ENCODE assay signal across 30 mouse cellular contexts in the genomic region with DNA sequence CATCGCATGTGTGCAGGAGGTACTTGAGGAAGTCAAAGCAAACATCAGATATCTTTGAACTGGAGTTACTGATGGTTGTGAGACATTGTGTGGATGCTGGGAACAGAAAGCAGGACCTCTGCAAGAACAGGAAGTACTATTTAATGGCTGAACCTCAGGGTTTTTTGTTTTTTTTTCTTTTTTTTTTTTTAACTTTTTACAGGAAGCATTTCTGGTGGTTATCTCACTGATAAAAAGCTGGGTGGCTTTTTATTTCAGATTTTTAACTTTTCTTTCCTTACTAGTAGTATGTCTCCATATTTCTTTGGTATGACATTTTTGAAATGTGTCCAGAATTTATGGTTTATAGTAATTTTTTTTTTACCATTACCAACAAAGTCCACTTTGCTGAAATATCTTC.
"Had no signal": no experiment of that assay in that cellular context is flagged by ENCODE, and none has a peak within 500 bp of the region (broad histone marks: within the 10 kb centered on the region; RNA-seq: fewer than 3 reads in every experiment).

No protein-coding gene starts in this region.

- H3K4me3 ChIP-seq: heart, embryonic 12.5 days; heart, embryonic 13.5 days; heart, embryonic 15.5 days; hindbrain, embryonic 10.5 days; hindbrain, embryonic 12.5 days; hindbrain, embryonic 13.5 days; hindbrain, embryonic 15.5 days; intestine, embryonic 15.5 days; kidney, embryonic 15.5 days; layer of hippocampus, adult 2 months; left cerebral cortex, adult 2 months had no signal

- H3K9ac ChIP-seq: heart, embryonic 12.5 days; heart, embryonic 13.5 days; heart, embryonic 15.5 days; hindbrain, embryonic 12.5 days; hindbrain, embryonic 13.5 days; hindbrain, embryonic 14.5 days; hindbrain, embryonic 15.5 days; intestine, embryonic 15.5 days; kidney, embryonic 15.5 days had no signal

- DNase-seq: heart, postnatal 10 days; heart, postnatal 14 days; heart, postnatal 36 days; heart, postnatal 4 days; kidney, adult 11 months; kidney, adult 18-20 months; kidney, adult 2 months; kidney, adult 8-10 months; kidney, adult 9 months; kidney, postnatal 10 days; kidney, postnatal 14 days; kidney, postnatal 25 days; kidney, postnatal 36 days; kidney, postnatal 4 days; layer of hippocampus, adult 9-11 months; layer of hippocampus, postnatal 36 days had no signal

- H3K4me1 ChIP-seq: heart, embryonic 12.5 days; heart, embryonic 13.5 days; heart, embryonic 15.5 days; hindbrain, embryonic 10.5 days; hindbrain, embryonic 12.5 days; hindbrain, embryonic 13.5 days; hindbrain, embryonic 15.5 days; intestine, embryonic 15.5 days; kidney, embryonic 15.5 days had no signal

- H3K9me3 ChIP-seq: heart, embryonic 12.5 days; heart, embryonic 13.5 days; heart, embryonic 15.5 days; hindbrain, embryonic 10.5 days; hindbrain, embryonic 12.5 days; hindbrain, embryonic 13.5 days; hindbrain, embryonic 15.5 days; intestine, embryonic 15.5 days; kidney, embryonic 15.5 days had no signal

- H3K27me3 ChIP-seq: heart, embryonic 12.5 days; heart, embryonic 13.5 days; heart, embryonic 15.5 days; hindbrain, embryonic 12.5 days; hindbrain, embryonic 13.5 days; hindbrain, embryonic 15.5 days; intestine, embryonic 15.5 days; kidney, embryonic 15.5 days had no signal

- H3K27ac ChIP-seq: heart, embryonic 13.5 days; heart, embryonic 15.5 days; hindbrain, embryonic 10.5 days; hindbrain, embryonic 12.5 days; hindbrain, embryonic 13.5 days; hindbrain, embryonic 14.5 days; hindbrain, embryonic 15.5 days; hindbrain, postnatal 0 days; intestine, embryonic 15.5 days; kidney, embryonic 15.5 days; kidney, postnatal 0 days; layer of hippocampus, adult 2 months; left cerebral cortex, adult 2 months had no signal
